Mouse (Mus musculus) heart, embryonic 16.5 days (tissue): ENCODE measurements around the gene Ifnar2. TPM values are rescaled to one million over a fixed set of nuclear protein-coding genes. Genes with fewer than 3 reads are reported as not detected.

Source experiments
- ATAC-seq: fragments of 200-750 bp; cut with Nextera tagmentation; replicated peaks from 2 replicates; pipeline ENCODE4 v1.8.0; 2017; ENCODE audit warnings: moderate number of reproducible peaks; ENCODE audit not compliant: insufficient read depth, low FRiP score; ENCODE audit errors: extremely low read depth
- H3K27ac ChIP-seq: fragments of 300-500 bp; sonication (generic); 2 replicates; pipeline ENCODE4 v1.5.1; 2014; ENCODE audit warnings: mild to moderate bottlenecking, low read length, control low read depth, moderate library complexity
- H3K27me3 ChIP-seq: fragments of 300-500 bp; sonication (generic); 2 replicates; pipeline ENCODE4 v1.6.1; 2014; ENCODE audit warnings: low read length, mixed read lengths; ENCODE audit not compliant: control insufficient read depth, insufficient read depth
- H3K36me3 ChIP-seq: fragments of 300-500 bp; sonication (generic); 2 replicates; pipeline ENCODE4 v1.6.1; 2014; ENCODE audit not compliant: control insufficient read depth, insufficient read depth
- H3K4me1 ChIP-seq: fragments of 300-500 bp; sonication (generic); 2 replicates; pipeline ENCODE4 v1.6.1; 2014; ENCODE audit warnings: low read length, mixed read lengths; ENCODE audit not compliant: control insufficient read depth, insufficient read depth
- H3K4me2 ChIP-seq: fragments of 300-500 bp; sonication (generic); 2 replicates; pipeline ENCODE4 v1.6.1; 2014; ENCODE audit warnings: low read depth, mild to moderate bottlenecking, control low read depth, low read length
- H3K4me3 ChIP-seq: fragments of 300-500 bp; sonication (generic); 2 replicates; pipeline ENCODE4 v1.5.1; 2014; ENCODE audit warnings: mild to moderate bottlenecking, control low read depth, low read length
- H3K9ac ChIP-seq: fragments of 300-500 bp; sonication (generic); 2 replicates; pipeline ENCODE4 v1.6.1; 2014; ENCODE audit warnings: low read length, control low read depth
- H3K9me3 ChIP-seq: fragments of 300-500 bp; sonication (generic); replicated peaks from 2 replicates; pipeline ENCODE4 v1.6.1; 2016; ENCODE audit warnings: low read length; ENCODE audit not compliant: control insufficient read depth
- WGBS: fragments of 180-500 bp; shearing (Covaris S2); extraction: QIAGEN DNeasy Blood & Tissue Kit; methylation state at CpG from one replicate; pipeline ENCODE4 v1.1.7; 2014; 5-methylcytosine and 5-hydroxymethylcytosine counted together
- polyA plus RNA-seq: library from polyadenylated mRNA; unstranded; fragments of >200 nt; fragmentation: Nextera tagmentation; extraction: Ambion mirVana; gene quantifications from 2 replicates; pipeline ENCODE4 v1.2.1, GENCODE M21; 2015

Gene Ifnar2
- polyA plus RNA-seq, 1 experiment from 2014 or later: 63.7 TPM

DNA sequence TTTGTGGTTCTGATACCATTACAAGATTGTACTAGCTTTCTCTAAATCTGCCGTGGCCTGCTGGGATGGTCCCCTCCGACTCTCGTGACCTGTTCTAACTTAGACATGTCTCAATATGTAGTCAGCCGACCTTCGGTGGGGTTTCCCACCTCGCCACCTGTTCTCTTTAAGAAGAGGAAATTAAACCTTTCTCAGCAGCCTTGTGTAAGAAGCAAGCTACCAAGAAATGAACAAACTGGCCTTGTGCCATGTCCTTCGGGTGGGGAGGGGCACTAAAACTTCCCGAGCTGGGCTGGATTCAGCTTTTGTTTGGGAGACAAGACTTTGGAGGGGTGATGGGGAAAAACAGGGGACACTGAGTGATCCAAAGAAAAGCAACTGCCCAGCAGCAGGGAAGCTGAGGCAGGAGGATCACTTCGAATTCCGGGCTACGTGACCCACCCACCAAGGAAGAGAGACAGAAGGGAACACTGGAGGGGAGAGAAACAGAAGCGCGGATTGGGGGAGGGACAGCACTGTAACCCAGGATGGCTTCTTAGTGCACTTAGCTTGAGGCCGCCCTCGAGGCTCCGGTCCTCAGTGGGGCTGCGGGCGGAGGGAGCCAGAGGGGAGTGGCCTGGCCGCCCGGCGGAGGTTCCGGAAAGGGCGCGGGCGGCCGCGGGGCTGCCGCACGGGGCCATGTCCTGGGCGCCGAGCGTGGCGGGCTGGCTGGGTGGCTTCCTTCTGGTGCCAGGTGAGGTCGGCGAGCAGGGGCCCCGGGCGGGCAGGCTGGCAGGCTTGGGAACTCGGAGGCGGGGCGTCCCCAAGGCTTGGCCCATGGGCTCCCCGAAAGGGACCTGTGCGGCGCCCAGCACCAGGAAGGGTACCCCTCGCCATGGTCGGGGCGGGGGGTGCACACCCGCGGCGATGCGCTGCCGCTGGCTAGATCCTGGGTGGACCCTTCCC lies 33.3 kb downstream of the Ifnar2 start, which contains the start of gene Il10rb:
TSS of gene Il10rb (plus strand) at position 525 of the 945 bp plus-strand sequence.
- Histone ChIP-seq H3K27me3 (no peaks in the 10 kb centered on the region), H3K36me3 (peaks cover 16% of the 10 kb centered on the region; the same call in 1 of the 2 replicates), H3K4me3 (peak within 1 kb of the TSS; percentile 86), H3K9me3 (no peaks in the 10 kb centered on the region), H3K4me1 (peaks cover 30% of the 10 kb centered on the region), H3K4me2 (peak within 1 kb of the TSS; percentile 85), H3K9ac (peak within 1 kb of the TSS; percentile 98), H3K27ac (peak within 1 kb of the TSS; percentile 95)
- peak; percentile 91 for ATAC-seq
- 3% methylated on average over 50 of the region's 51 CpGs for WGBS

DNA sequence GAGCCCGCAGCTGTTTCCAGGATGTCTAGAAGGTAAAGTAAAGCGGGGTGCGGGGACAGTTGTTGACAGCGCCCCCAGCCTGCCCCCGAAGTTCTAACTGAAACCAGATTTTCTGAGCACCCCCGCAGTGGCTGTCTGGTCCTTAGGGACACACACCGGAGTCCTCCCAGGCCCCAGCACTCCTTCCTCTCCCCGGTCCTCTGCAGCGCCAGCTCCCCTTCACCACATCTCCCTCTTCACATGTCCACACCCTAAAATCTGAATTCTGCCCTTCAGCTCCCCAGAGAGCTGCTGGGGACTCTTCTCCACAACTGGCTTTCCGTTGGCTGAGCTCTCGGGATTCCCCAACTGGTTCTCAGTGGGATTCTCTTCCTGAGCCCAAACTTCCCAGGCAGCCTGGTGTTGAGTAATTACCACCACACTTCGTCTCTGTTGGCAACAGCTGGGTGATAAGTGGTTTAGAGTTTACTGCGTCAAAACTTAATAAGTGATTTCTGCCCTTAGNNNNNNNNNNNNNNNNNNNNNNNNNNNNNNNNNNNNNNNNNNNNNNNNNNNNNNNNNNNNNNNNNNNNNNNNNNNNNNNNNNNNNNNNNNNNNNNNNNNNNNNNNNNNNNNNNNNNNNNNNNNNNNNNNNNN lies 34.1 kb downstream of the Ifnar2 start:
- Histone ChIP-seq H3K4me3 (peak overlapping the region; percentile 86), H3K4me2 (peak overlapping the region; percentile 85), H3K36me3 (peaks cover 16% of the 10 kb centered on the region; the same call in 1 of the 2 replicates), H3K27ac (peak overlapping the region; percentile 95), H3K4me1 (peaks cover 30% of the 10 kb centered on the region), H3K9ac (peak overlapping the region; percentile 98), H3K27me3 (no peaks in the 10 kb centered on the region), H3K9me3 (no peaks in the 10 kb centered on the region)
- WGBS: under 1% methylated on average over 13 of the region's 13 CpGs
- ATAC-seq: peak; percentile 42

DNA sequence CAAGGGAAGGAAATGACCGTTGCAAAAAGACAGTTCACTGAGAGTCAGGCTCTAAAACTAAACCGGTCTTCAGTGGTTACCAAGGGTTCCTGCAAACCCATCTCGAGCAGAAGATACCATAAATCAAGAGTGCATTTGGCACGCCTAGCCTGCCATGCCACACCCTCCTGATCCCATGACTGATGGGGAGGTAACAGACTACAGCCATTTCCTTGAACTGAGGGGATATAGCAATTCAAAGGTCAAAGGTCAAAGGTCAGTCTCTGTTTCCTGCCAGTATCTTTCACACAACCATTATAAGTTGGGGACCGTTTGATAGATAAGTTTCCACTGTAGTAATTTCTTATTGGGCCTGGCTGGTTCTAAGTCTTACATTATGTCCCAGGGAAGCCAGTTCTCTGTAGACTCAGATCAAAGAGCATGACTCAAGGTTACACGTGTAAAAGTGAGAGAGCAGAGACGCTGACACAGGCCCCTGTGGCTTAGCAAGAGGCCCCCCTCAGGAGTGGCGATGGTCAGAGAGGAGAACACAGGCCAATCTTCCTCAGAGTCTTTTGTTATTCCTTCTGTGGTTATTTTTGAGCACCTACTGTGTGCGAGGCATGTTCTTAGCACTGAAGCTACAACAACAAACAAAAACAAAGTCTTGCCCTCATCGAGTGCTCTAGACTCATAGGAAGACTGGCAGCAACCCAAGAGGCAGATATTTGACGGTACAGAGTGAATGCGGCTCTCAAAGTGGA lies 40.7 kb downstream of the Ifnar2 start:
- 53% methylated on average over 12 of the region's 12 CpGs for WGBS
- no peak overlapping the region for H3K9ac ChIP-seq
- peaks cover 32% of the 10 kb centered on the region for H3K4me1 ChIP-seq
- no peaks in the 10 kb centered on the region for H3K27me3 ChIP-seq
- peak overlapping the region; percentile 44 for H3K27ac ChIP-seq
- no peak for ATAC-seq
- peaks cover 49% of the 10 kb centered on the region for H3K36me3 ChIP-seq
- H3K4me3 ChIP-seq: no peak overlapping the region
- no peaks in the 10 kb centered on the region for H3K9me3 ChIP-seq
- no peak overlapping the region for H3K4me2 ChIP-seq

DNA sequence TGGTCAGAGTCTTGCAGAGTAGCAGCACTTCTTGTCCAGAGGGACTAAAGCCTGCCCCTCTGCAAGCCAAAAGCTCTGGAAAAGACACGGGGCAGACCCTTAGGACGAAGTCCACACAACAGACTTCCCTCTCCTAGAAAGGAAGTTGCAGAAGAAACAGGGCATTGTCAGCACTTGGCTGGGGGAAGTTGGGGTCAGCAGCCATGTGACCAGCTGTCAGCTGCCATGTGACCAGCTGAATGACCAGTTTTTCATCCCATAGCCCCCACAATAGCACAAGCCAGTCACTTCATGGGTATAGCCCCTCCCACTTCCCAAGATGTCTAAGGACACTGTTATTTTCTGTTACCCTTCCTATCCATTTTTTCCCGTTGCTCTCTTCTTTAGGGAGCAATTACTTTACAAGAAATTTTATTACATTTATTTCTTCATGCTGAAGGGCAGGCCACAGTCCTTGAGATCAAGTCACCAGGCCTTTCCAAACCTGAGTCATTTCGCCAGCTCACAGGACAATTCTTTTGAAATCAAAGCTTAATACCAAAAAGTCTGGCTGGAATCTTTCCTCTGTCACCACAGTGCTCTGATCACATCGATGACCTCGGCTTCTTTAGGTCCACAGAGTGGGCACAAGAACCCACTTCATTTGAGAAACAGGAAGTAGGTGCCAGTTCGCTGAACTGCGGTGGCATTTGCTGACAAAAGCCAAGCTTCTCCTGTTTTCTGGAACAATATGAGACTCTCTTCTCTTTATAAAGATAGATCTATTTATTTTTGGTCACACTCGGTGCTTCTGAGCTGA lies 43.0 kb downstream of the Ifnar2 start:
- Histone ChIP-seq H3K4me1 (peaks cover 23% of the 10 kb centered on the region), H3K9me3 (no peaks in the 10 kb centered on the region), H3K4me2 (no peak overlapping the region), H3K36me3 (peaks cover 61% of the 10 kb centered on the region), H3K9ac (no peak overlapping the region), H3K4me3 (no peak overlapping the region), H3K27me3 (no peaks in the 10 kb centered on the region), H3K27ac (peak overlapping the region; percentile 54)
- WGBS: 77% methylated on average over 9 of the region's 9 CpGs
- no peak for ATAC-seq

DNA sequence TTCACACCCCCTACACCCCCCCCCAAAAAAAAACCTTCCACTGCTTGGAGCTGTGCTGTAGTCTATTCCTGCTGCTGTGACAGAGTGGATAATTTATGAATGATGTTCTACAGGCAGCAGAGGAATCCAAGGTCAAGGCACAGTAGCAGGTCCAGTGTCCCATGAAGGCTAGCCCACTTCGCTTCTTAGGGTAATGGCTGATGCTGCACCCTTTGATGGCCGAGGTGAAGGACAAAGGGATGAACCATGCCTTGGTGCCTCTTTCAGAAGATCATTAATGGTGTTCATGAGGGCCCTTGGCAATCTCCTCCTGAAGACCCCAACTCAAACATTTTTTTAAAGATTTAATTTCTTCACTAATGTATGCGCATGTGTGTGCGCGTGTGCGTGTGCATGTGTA lies 43.8 kb downstream of the Ifnar2 start:
- Histone ChIP-seq H3K4me3 (no peak overlapping the region), H3K27me3 (no peaks in the 10 kb centered on the region), H3K9me3 (no peaks in the 10 kb centered on the region), H3K27ac (peak overlapping the region; percentile 96), H3K36me3 (peaks cover 66% of the 10 kb centered on the region), H3K9ac (peak overlapping the region; percentile 40; the same call in 1 of the 2 replicates), H3K4me1 (peaks cover 23% of the 10 kb centered on the region), H3K4me2 (peak overlapping the region; percentile 52; the same call in 1 of the 2 replicates)
- no peak for ATAC-seq
- 95% methylated on average over 6 of the region's 6 CpGs for WGBS

DNA sequence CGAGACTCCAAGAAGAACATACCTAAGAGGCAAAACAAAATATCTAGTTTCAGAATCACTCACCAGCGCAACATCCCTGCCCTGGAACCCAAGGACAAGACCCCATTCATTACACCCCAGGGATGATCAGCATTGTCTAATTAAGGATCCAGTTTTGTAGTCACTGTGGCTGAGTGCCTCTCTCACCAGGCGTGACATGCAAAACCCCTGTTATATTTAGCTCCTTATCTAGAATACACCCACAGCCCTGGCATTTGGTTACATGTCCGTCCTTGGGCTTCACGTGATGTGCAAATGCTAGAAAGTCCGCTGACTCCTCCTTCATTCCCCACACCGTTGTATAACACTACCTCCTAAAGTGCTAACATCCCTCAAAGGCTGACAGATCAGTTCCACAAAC lies 44.4 kb downstream of the Ifnar2 start:
- H3K4me1 ChIP-seq: peaks cover 23% of the 10 kb centered on the region
- H3K36me3 ChIP-seq: peaks cover 69% of the 10 kb centered on the region

DNA sequence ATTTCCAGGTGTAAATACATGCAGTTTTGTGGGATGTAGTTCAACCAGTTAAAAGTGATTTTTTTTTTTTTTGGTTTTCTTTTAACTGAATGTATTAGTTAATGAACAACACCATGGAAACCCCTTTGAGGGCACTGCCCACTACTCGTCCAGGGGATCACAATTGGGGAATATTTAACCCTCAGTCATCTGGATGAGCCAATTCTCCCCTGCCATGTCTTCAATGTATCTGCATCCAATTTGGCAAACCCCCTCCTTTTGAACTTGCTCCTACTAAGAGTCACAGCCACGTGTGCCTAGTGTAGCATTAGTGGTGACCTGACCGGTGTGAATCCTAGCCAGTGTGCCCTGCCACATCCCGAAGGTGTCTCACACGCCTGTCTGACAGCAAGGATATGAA lies 45.9 kb downstream of the Ifnar2 start:
- Histone ChIP-seq H3K9me3 (no peaks in the 10 kb centered on the region), H3K4me3 (no peak overlapping the region), H3K9ac (no peak overlapping the region), H3K4me1 (peaks cover 18% of the 10 kb centered on the region), H3K27me3 (no peaks in the 10 kb centered on the region), H3K4me2 (no peak overlapping the region), H3K27ac (no peak overlapping the region), H3K36me3 (peaks cover 72% of the 10 kb centered on the region)
- 85% methylated on average over 5 of the region's 5 CpGs for WGBS
- ATAC-seq: no peak

More for the DNA sequence above, 44.4 kb downstream of the Ifnar2 start:
- peak overlapping the region; percentile 96 for H3K27ac ChIP-seq
- no peaks in the 10 kb centered on the region for H3K27me3 ChIP-seq
- peak overlapping the region; percentile 40; the same call in 1 of the 2 replicates for H3K9ac ChIP-seq
- H3K4me2 ChIP-seq: peak overlapping the region; percentile 52
- no peaks in the 10 kb centered on the region for H3K9me3 ChIP-seq
- H3K4me3 ChIP-seq: no peak overlapping the region; the same call in 1 of the 2 replicates
- peak; percentile 88 for ATAC-seq
- 26% methylated on average over 7 of the region's 7 CpGs for WGBS

DNA sequence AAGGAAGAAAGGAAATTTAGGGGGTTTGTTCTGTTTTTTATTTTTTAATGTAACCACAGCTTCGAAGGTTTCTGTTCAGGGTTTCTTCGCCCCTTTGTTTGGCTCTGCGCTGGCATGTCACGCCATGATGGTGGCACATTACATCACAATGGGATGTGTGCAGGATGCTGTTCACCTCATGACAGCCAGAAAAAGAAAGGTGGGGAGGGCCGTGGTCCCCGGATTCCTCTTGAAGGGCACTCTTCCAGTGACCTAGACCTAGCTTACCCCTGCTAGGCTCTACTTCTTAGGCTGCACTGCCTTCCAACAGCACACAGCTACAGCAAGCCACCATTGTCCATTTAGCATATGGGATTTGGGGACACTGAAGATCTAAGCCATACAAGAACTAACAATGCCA lies 53.2 kb downstream of the Ifnar2 start:
- H3K27me3 ChIP-seq: no peaks in the 10 kb centered on the region
- no peak overlapping the region for H3K27ac ChIP-seq
- no peak overlapping the region for H3K4me3 ChIP-seq
- no peaks in the 10 kb centered on the region for H3K4me1 ChIP-seq
- 90% methylated on average over 6 of the region's 6 CpGs for WGBS
- peaks cover 52% of the 10 kb centered on the region for H3K36me3 ChIP-seq
- no peak for ATAC-seq
- no peak overlapping the region for H3K4me2 ChIP-seq
- no peak overlapping the region for H3K9ac ChIP-seq
- peaks cover 10% of the 10 kb centered on the region for H3K9me3 ChIP-seq
